Mouse (Mus musculus) hindbrain, embryonic 12.5 days (tissue): Measurements from ENCODE around the gene Nos1ap. TPM values are rescaled to one million over a fixed set of nuclear protein-coding genes. Genes with fewer than 3 reads are reported as not detected.
A peak's percentile ranks its signal among the peaks of the same experiment; 100 is the strongest.

ENCODE experiments used
- ATAC-seq: fragments of 200-750 bp; cut with Nextera tagmentation; 2 replicates; pipeline ENCODE4 v1.8.0; 2017; ENCODE audit warnings: moderate TSS enrichment; ENCODE audit not compliant: low FRiP score
- H3K27ac ChIP-seq: fragments of 300-500 bp; sonication (generic); 2 replicates; pipeline ENCODE4 v1.5.1; 2016; ENCODE audit warnings: mild to moderate bottlenecking
- H3K27me3 ChIP-seq: fragments of 300-500 bp; sonication (generic); 2 replicates; pipeline ENCODE4 v1.6.1; 2016; ENCODE audit warnings: mild to moderate bottlenecking
- H3K36me3 ChIP-seq: fragments of 300-500 bp; sonication (generic); 2 replicates; pipeline ENCODE4 v1.6.1; 2016; ENCODE audit warnings: mild to moderate bottlenecking
- H3K4me1 ChIP-seq: fragments of 300-500 bp; sonication (generic); 2 replicates; pipeline ENCODE4 v1.6.1; 2016
- H3K4me2 ChIP-seq: fragments of 300-500 bp; sonication (generic); replicated peaks from 2 replicates; pipeline ENCODE4 v1.6.1; 2016; ENCODE audit warnings: mild to moderate bottlenecking
- H3K4me3 ChIP-seq: fragments of 300-500 bp; sonication (generic); 2 replicates; pipeline ENCODE4 v1.5.1; 2016; ENCODE audit warnings: mild to moderate bottlenecking
- H3K9ac ChIP-seq: fragments of 300-500 bp; sonication (generic); 2 replicates; pipeline ENCODE4 v1.6.1; 2016; ENCODE audit warnings: mild to moderate bottlenecking, moderate library complexity
- H3K9me3 ChIP-seq: fragments of 300-500 bp; sonication (generic); replicated peaks from 2 replicates; pipeline ENCODE4 v1.6.1; 2016; ENCODE audit warnings: mild to moderate bottlenecking
- WGBS: fragments of 180-500 bp; shearing (Covaris S2); methylation state at CpG from one replicate; pipeline ENCODE4 v1.1.7; 2016; 5-methylcytosine and 5-hydroxymethylcytosine counted together
- polyA plus RNA-seq: library from polyadenylated mRNA; unstranded; fragments of >200 nt; fragmentation: Nextera tagmentation; extraction: Ambion mirVana; gene quantifications from 2 replicates; pipeline ENCODE4 v1.2.1, GENCODE M21; 2016

Nos1ap gene
- polyA plus RNA-seq: 15.5 and 22.7 TPM in 2 replicates

GRCm38 (mm10) chr1:170589219-170590040 is at the start of gene Nos1ap:
Nos1ap (minus strand) TSS chr1:170589861.
- WGBS: under 1% methylated on average over 77 of the region's 106 CpGs
- Histone ChIP-seq H3K4me1 (peaks cover 13% of the 10 kb centered on the region), H3K27me3 (peaks cover 11% of the 10 kb centered on the region), H3K4me3 (peak within 1 kb of the TSS; percentile 87), H3K27ac (0 out of 2 replicates have a peak within 1 kb of the TSS, but pooled peaks have one; percentile 45), H3K9me3 (no peaks in the 10 kb centered on the region), H3K4me2 (peak within 1 kb of the TSS; percentile 97), H3K9ac (peak within 1 kb of the TSS; percentile 86), H3K36me3 (0 out of 2 replicates have a peak, but pooled peaks cover 5% of the 10 kb centered on the region)
- ATAC-seq: peak; percentile 91

GRCm38 (mm10) chr1:170638941-170639340 is 49.3 kb upstream of the Nos1ap start:
- no peak for ATAC-seq
- H3K9ac ChIP-seq: no peak overlapping the region
- H3K9me3 ChIP-seq: no peaks in the 10 kb centered on the region
- no peak overlapping the region for H3K27ac ChIP-seq
- no peak overlapping the region for H3K4me3 ChIP-seq
- H3K4me2 ChIP-seq: no peak overlapping the region
- H3K27me3 ChIP-seq: no peaks in the 10 kb centered on the region
- WGBS: 88% methylated on average over 7 of the region's 7 CpGs
- H3K36me3 ChIP-seq: no peaks in the 10 kb centered on the region
- no peaks in the 10 kb centered on the region for H3K4me1 ChIP-seq

- Histone ChIP-seq H3K36me3 (no peaks in the 10 kb centered on the region), H3K9me3 (no peaks in the 10 kb centered on the region), H3K4me3 (no peak overlapping the region), H3K4me2 (no peak overlapping the region), H3K27ac (no peak overlapping the region), H3K4me1 (no peaks in the 10 kb centered on the region), H3K9ac (no peak overlapping the region), H3K27me3 (no peaks in the 10 kb centered on the region)
- no peak for ATAC-seq
- 69% methylated on average over 4 of the region's 4 CpGs for WGBS
Observed at GRCm38 (mm10) chr1:170632856-170633255, 43.2 kb upstream of the Nos1ap start.

GRCm38 (mm10) chr1:170632385-170632784 is 42.7 kb upstream of the Nos1ap start:
- H3K9me3 ChIP-seq: no peaks in the 10 kb centered on the region
- H3K27ac ChIP-seq: no peak overlapping the region
- no peak for ATAC-seq
- H3K36me3 ChIP-seq: no peaks in the 10 kb centered on the region
- no peak overlapping the region for H3K4me2 ChIP-seq
- no peaks in the 10 kb centered on the region for H3K4me1 ChIP-seq
- WGBS: 15% methylated on average over 3 of the region's 3 CpGs
- no peaks in the 10 kb centered on the region for H3K27me3 ChIP-seq
- H3K4me3 ChIP-seq: no peak overlapping the region
- H3K9ac ChIP-seq: no peak overlapping the region

- H3K4me1 ChIP-seq: no peaks in the 10 kb centered on the region
- H3K27ac ChIP-seq: no peak overlapping the region
- no peaks in the 10 kb centered on the region for H3K9me3 ChIP-seq
- H3K4me3 ChIP-seq: no peak overlapping the region
- WGBS: 92% methylated on average over 5 of the region's 5 CpGs
- ATAC-seq: no peak
- no peak overlapping the region for H3K9ac ChIP-seq
- no peaks in the 10 kb centered on the region for H3K36me3 ChIP-seq
- H3K4me2 ChIP-seq: no peak overlapping the region
- H3K27me3 ChIP-seq: no peaks in the 10 kb centered on the region
Observed at GRCm38 (mm10) chr1:170631571-170631970, 41.9 kb upstream of the Nos1ap start.

- Histone ChIP-seq H3K4me1 (no peaks in the 10 kb centered on the region), H3K9ac (no peak overlapping the region), H3K27ac (no peak overlapping the region), H3K27me3 (no peaks in the 10 kb centered on the region), H3K4me3 (no peak overlapping the region), H3K9me3 (no peaks in the 10 kb centered on the region), H3K4me2 (no peak overlapping the region), H3K36me3 (no peaks in the 10 kb centered on the region)
- WGBS: 90% methylated on average over 4 of the region's 4 CpGs
- no peak for ATAC-seq
Observed at GRCm38 (mm10) chr1:170630489-170630888, 40.8 kb upstream of the Nos1ap start.

GRCm38 (mm10) chr1:170623432-170623831 is 33.8 kb upstream of the Nos1ap start:
- Histone ChIP-seq H3K4me2 (no peak overlapping the region), H3K4me1 (no peaks in the 10 kb centered on the region), H3K27me3 (no peaks in the 10 kb centered on the region), H3K9me3 (peaks cover 10% of the 10 kb centered on the region; the same call in 1 of the 2 replicates), H3K9ac (no peak overlapping the region), H3K27ac (no peak overlapping the region), H3K4me3 (no peak overlapping the region), H3K36me3 (no peaks in the 10 kb centered on the region)
- WGBS: 97% methylated on average over 1 of the region's 1 CpGs
- ATAC-seq: no peak

- H3K4me1 ChIP-seq: no peaks in the 10 kb centered on the region
- 80% methylated on average over 5 of the region's 5 CpGs for WGBS
- H3K9me3 ChIP-seq: peaks cover 10% of the 10 kb centered on the region; the same call in 1 of the 2 replicates
- H3K4me2 ChIP-seq: no peak overlapping the region
- no peak overlapping the region for H3K4me3 ChIP-seq
- no peak overlapping the region for H3K27ac ChIP-seq
- no peaks in the 10 kb centered on the region for H3K27me3 ChIP-seq
- H3K9ac ChIP-seq: no peak overlapping the region
- H3K36me3 ChIP-seq: no peaks in the 10 kb centered on the region
- no peak for ATAC-seq
Observed at GRCm38 (mm10) chr1:170622934-170623333, 33.3 kb upstream of the Nos1ap start.

GRCm38 (mm10) chr1:170619686-170620374 is 30.2 kb upstream of the Nos1ap start:
- Histone ChIP-seq H3K4me1 (no peaks in the 10 kb centered on the region), H3K36me3 (no peaks in the 10 kb centered on the region), H3K27me3 (no peaks in the 10 kb centered on the region), H3K9me3 (peaks cover 10% of the 10 kb centered on the region; the same call in 1 of the 2 replicates), H3K9ac (no peak overlapping the region), H3K27ac (no peak overlapping the region), H3K4me3 (no peak overlapping the region), H3K4me2 (no peak overlapping the region)
- no peak for ATAC-seq
- WGBS: 76% methylated on average over 2 of the region's 2 CpGs

GRCm38 (mm10) chr1:170612968-170613872 is 23.6 kb upstream of the Nos1ap start:
- H3K27ac ChIP-seq: no peak overlapping the region
- no peaks in the 10 kb centered on the region for H3K9me3 ChIP-seq
- WGBS: 60% methylated on average over 18 of the region's 18 CpGs
- H3K4me2 ChIP-seq: no peak overlapping the region
- no peaks in the 10 kb centered on the region for H3K27me3 ChIP-seq
- no peaks in the 10 kb centered on the region for H3K36me3 ChIP-seq
- H3K4me1 ChIP-seq: no peaks in the 10 kb centered on the region
- peak; percentile 87 for ATAC-seq
- no peak overlapping the region for H3K9ac ChIP-seq
- no peak overlapping the region for H3K4me3 ChIP-seq

GRCm38 (mm10) chr1:170611631-170612030 is 22.0 kb upstream of the Nos1ap start:
- H3K4me3 ChIP-seq: no peak overlapping the region

GRCm38 (mm10) chr1:170610695-170611094 is 21.0 kb upstream of the Nos1ap start:
- Histone ChIP-seq H3K27ac (no peak overlapping the region), H3K9me3 (no peaks in the 10 kb centered on the region), H3K9ac (no peak overlapping the region), H3K4me3 (no peak overlapping the region), H3K36me3 (no peaks in the 10 kb centered on the region), H3K27me3 (no peaks in the 10 kb centered on the region), H3K4me2 (no peak overlapping the region), H3K4me1 (no peaks in the 10 kb centered on the region)
- 93% methylated on average over 3 of the region's 3 CpGs for WGBS
- no peak for ATAC-seq

More at GRCm38 (mm10) chr1:170611631-170612030, 22.0 kb upstream of the Nos1ap start:
- no peaks in the 10 kb centered on the region for H3K36me3 ChIP-seq
- no peaks in the 10 kb centered on the region for H3K4me1 ChIP-seq
- no peak overlapping the region for H3K27ac ChIP-seq
- no peaks in the 10 kb centered on the region for H3K27me3 ChIP-seq
- ATAC-seq: no peak
- no peak overlapping the region for H3K9ac ChIP-seq
- H3K9me3 ChIP-seq: no peaks in the 10 kb centered on the region
- H3K4me2 ChIP-seq: no peak overlapping the region
- WGBS: 94% methylated on average over 3 of the region's 3 CpGs
